Mouse (Mus musculus) right cerebral cortex, postnatal 4 days (tissue): Measurements from ENCODE around the gene Selenop.
"Not testable (repeated sequence)": the region's sequence is repeated elsewhere in the genome, so short reads cannot be mapped to it uniquely, and the experiment has no call there.

Experiments
- DNase-seq: peaks from one replicate; pipeline ENCODE4 v3.0.0-alpha.2; 2022

Selenop gene

GRCm38 (mm10) chr15:3268247-3268646 is at the start of gene Selenop:
Gene Selenop, plus strand, starts transcription at chr15:3268547.
- DNase-seq: no peak

- not testable (repeated sequence) for DNase-seq
Measured at GRCm38 (mm10) chr15:3218668-3219067, 49.7 kb upstream of the Selenop start.

GRCm38 (mm10) chr15:3222803-3223437 is 45.4 kb upstream of the Selenop start:
- DNase-seq: no peak

- DNase-seq: no peak
Measured at GRCm38 (mm10) chr15:3226573-3226972, 41.8 kb upstream of the Selenop start.

GRCm38 (mm10) chr15:3228185-3228584 is 40.2 kb upstream of the Selenop start:
- no peak for DNase-seq

GRCm38 (mm10) chr15:3228990-3229389 is 39.4 kb upstream of the Selenop start:
- no peak for DNase-seq

- DNase-seq: no peak
Measured at GRCm38 (mm10) chr15:3231004-3231403, 37.3 kb upstream of the Selenop start.

- DNase-seq: no peak
Measured at GRCm38 (mm10) chr15:3232168-3232835, 36.0 kb upstream of the Selenop start.

- DNase-seq: no peak
Measured at GRCm38 (mm10) chr15:3233837-3234551, 34.4 kb upstream of the Selenop start.

GRCm38 (mm10) chr15:3236338-3236737 is 32.0 kb upstream of the Selenop start:
- no peak for DNase-seq

GRCm38 (mm10) chr15:3237963-3238362 is 30.4 kb upstream of the Selenop start:
- DNase-seq: no peak

GRCm38 (mm10) chr15:3245036-3245435 is 23.3 kb upstream of the Selenop start:
- not testable (repeated sequence) for DNase-seq

GRCm38 (mm10) chr15:3250620-3251019 is 17.7 kb upstream of the Selenop start:
- DNase-seq: no peak

GRCm38 (mm10) chr15:3251031-3251717 is 17.2 kb upstream of the Selenop start:
- no peak for DNase-seq

GRCm38 (mm10) chr15:3251718-3252067 is 16.7 kb upstream of the Selenop start:
- no peak for DNase-seq

- no peak for DNase-seq
Measured at GRCm38 (mm10) chr15:3259025-3259424, 9.3 kb upstream of the Selenop start.

- DNase-seq: no peak
Measured at GRCm38 (mm10) chr15:3260309-3260708, 8.0 kb upstream of the Selenop start.

- DNase-seq: no peak
Measured at GRCm38 (mm10) chr15:3262883-3263282, 5.5 kb upstream of the Selenop start.

GRCm38 (mm10) chr15:3264293-3264692 is 4.1 kb upstream of the Selenop start:
- no peak for DNase-seq

- DNase-seq: no peak
Measured at GRCm38 (mm10) chr15:3264828-3265227, 3.5 kb upstream of the Selenop start.

GRCm38 (mm10) chr15:3269496-3269895 is 1.1 kb downstream of the Selenop start:
- no peak for DNase-seq

GRCm38 (mm10) chr15:3269996-3270645 is 1.8 kb downstream of the Selenop start:
- DNase-seq: no peak

- DNase-seq: no peak
Measured at GRCm38 (mm10) chr15:3270646-3271077, 2.3 kb downstream of the Selenop start.
